Mouse (Mus musculus) heart, adult 18-20 months (tissue): ENCODE results near the gene Rhox3f. TPM values are rescaled to one million over a fixed set of nuclear protein-coding genes. Genes with fewer than 3 reads are reported as not detected.
"Not testable (repeated sequence)": the region's sequence is repeated elsewhere in the genome, so short reads cannot be mapped to it uniquely, and the experiment has no call there.

Source experiments
- DNase-seq, 2 experiments: peaks; one replicate each; pipeline ENCODE4 v3.0.0; 2021 to 2022; ENCODE audit warnings: mixed read lengths in 1 of 2
- long read RNA-seq, 2 experiments: library from polyadenylated mRNA; stranded (forward); transcript quantifications; one replicate each; pipeline ENCODE4 v2.0.0; 2021
- total RNA-seq, 2 experiments: library from RNA; stranded (reverse); gene quantifications; 2 replicates each; pipeline ENCODE4 v1.2.3; 2021

Gene Rhox3f
- total RNA-seq = not detected
- long read RNA-seq, experiment 1 = 0 reads
- long read RNA-seq, experiment 2 = 0 reads

DNA sequence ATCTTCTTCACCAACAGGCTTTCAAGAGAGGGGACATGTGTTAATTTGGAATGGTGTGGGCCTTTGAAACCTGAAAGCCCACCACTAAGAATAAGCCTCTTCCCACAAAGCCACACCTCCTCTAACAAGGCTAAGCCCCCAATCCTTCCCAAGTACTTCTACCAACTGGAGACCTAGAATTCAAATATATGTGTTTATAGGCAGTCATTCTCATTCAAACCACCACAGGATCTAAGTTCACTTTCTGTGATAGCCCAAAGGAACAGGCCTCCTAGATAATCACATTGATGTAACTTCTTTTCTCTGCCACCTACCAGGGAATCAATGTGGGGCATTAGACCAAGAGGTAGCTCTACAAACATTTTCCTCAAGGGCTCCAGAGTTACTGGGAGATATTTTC, at the start of gene Rhox3f:
TSS of gene Rhox3f (plus strand) at position 301 of the 400 bp plus-strand sequence.
- not testable (repeated sequence) for DNase-seq

DNA sequence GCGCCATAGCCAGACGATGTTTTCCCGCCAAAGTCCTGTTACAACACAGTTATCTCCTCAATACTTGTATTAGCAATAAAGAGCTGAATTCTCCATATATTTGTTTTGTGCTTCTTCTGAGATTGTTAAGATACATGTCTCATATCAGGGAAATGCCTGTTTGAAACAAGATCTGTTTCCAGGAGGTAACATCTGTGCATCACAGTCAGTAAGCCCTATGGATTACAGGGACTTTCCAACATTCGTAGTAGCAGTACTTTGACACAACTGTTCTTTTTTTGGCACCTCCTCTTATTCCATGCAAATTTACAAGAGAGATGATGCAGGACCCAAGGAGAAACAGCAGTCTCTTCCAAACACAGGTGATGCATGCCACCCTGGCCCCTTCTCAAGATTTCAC, 39.1 kb upstream of the Rhox3f start, which contains the start of gene Rhox3e:
TSS of gene Rhox3e (plus strand) at position 301 of the 400 bp plus-strand sequence.
- not testable (repeated sequence) for DNase-seq

DNA sequence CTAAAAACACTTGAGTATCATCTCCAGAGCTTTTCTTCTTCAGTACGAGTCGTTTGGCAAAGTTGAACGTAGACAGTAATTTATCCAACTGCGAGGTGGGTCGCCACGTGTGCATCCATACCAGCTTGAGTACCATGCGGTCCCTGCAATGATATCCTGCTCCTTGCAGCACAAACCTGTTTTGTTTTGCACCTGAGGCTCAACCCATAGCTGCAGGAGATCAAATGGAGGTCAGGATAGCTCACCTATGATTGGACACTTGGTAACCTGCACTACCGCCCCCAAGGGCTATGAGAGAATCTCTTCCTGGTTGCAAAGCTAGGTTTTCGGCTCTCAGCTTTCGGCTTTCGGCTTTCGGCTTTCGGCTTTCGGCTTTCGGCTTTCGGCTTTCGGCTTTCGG, 23.7 kb upstream of the Rhox3f start, which contains the start of gene Rhox4e:
TSS of gene Rhox4e (plus strand) at position 301 of the 400 bp plus-strand sequence.
- not testable (repeated sequence) for DNase-seq

DNA sequence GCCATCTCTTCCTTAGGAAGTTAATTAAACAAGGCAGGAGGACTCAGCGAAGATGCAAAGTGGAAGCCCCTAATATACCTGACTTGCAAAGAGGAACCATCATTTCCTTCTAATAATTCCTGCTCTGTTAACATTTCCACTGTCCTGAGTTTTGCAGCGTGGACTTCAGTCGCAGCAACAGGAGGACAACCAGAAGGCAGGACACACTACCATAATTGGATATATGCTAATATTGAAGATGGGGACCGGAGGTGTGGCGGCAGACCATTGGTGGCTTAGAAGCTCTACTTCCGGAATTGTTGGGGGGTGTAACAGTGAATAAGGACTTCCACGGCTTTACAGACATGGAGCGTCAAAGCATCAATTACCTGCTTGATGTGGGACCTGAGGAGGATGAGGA, 9.7 kb upstream of the Rhox3f start, which contains the start of gene Rhox2f:
TSS of gene Rhox2f (plus strand) at position 301 of the 400 bp plus-strand sequence.
- DNase-seq = not testable (repeated sequence)

DNA sequence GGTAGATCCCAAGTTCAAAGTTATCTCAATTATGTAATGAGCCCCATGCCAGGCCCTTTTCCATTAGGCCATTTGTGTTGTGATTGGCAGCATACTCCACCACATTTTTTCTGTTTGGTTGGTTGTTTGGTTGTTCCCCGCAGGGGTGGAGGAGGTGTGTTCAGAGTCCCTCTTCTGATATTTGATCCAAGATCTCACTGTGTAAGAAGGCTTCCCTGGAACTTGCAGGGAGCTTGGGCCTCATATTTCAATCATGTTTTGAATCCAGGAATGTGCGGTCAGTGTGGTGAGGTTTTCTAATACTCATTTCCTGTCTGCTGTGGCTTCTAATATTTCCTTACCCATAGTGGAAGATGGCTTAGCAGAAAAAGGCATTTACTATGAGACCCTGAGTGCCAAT, 8.2 kb upstream of the Rhox3f start:
- DNase-seq = not testable (repeated sequence)

DNA sequence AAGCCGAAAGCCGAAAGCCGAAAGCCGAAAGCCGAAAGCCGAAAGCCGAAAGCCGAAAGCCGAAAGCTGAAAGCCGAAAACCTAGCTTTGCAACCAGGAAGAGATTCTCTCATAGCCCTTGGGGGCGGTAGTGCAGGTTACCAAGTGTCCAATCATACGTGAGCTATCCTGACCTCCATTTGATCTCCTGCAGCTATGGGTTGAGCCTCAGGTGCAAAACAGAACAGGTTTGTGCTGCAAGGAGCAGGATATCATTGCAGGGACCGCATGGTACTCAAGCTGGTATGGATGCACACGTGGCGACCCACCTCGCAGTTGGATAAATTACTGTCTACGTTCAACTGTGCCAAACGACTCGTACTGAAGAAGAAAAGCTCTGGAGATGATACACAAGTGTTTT, 26.8 kb downstream of the Rhox3f start, which contains the start of gene Rhox4f:
TSS of gene Rhox4f (minus strand) at position 101 of the 400 bp plus-strand sequence.
- DNase-seq = not testable (repeated sequence)

DNA sequence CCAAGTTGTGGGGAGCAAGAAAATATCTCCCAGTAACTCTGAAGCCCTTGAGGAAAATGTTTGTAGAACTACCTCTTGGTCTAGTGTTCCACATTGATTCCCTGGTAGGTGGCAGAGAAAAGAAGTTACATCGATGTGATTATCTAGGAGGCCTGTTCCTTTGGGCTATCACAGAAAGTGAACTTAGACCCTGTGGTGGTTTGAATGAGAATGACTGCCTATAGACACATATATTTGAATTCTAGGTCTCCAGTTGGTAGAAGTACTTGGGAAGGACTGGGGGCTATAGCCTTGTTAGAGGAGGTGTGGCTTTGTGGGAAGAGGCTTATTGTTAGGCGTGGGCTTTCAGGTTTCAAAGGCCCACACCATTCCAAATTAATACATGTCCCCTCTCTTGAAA, 47.7 kb downstream of the Rhox3f start, which contains the start of gene Rhox3g:
TSS of gene Rhox3g (minus strand) at position 101 of the 400 bp plus-strand sequence.
- DNase-seq = not testable (repeated sequence)

Other genes starting within 250 kb of the Rhox3f start
- gene Rhox3a2, start 201.0 kb upstream of the Rhox3f start, total RNA-seq = not detected
- gene Rhox4a2, start 190.1 kb upstream of the Rhox3f start, total RNA-seq = not detected
- gene Rhox2b, start 168.9 kb upstream of the Rhox3f start, total RNA-seq = not detected
- not detected for gene Rhox4b, start 148.5 kb upstream of the Rhox3f start, total RNA-seq
- not detected for gene Rhox2c, start 127.3 kb upstream of the Rhox3f start, total RNA-seq
- not detected for gene Rhox3c, start 122.4 kb upstream of the Rhox3f start, total RNA-seq
- gene Rhox4c, start 100.7 kb upstream of the Rhox3f start, total RNA-seq = not detected
- not detected for gene Rhox2d, start 87.6 kb upstream of the Rhox3f start, total RNA-seq
- not detected for gene Rhox4d, start 66.6 kb upstream of the Rhox3f start, total RNA-seq
- not detected for gene Rhox2e, start 50.5 kb upstream of the Rhox3f start, total RNA-seq
- gene Rhox3e, start 39.0 kb upstream of the Rhox3f start, total RNA-seq = not detected
- not detected for gene Rhox4e, start 23.6 kb upstream of the Rhox3f start, total RNA-seq
- gene Rhox2f, start 9.6 kb upstream of the Rhox3f start, total RNA-seq = not detected
- gene Rhox4f, start 26.7 kb downstream of the Rhox3f start, total RNA-seq = not detected
- gene Rhox3g, start 47.6 kb downstream of the Rhox3f start, total RNA-seq = not detected
- gene Rhox2g, start 62.5 kb downstream of the Rhox3f start, total RNA-seq = not detected
- not detected for gene Rhox4g, start 70.3 kb downstream of the Rhox3f start, total RNA-seq
- not detected for gene Rhox3h, start 87.8 kb downstream of the Rhox3f start, total RNA-seq
- under 1 TPM; 0.62 to 0.67 TPM for gene Rhox2h, start 92.3 kb downstream of the Rhox3f start, total RNA-seq
- gene Rhox5, start 223.8 kb downstream of the Rhox3f start, total RNA-seq = 1 to 10 TPM in 1 of 2 experiments, under 1 TPM in 1; 0.80 to 2.1 TPM
- not detected for gene Rhox6, start 245.9 kb downstream of the Rhox3f start, total RNA-seq